Mouse (Mus musculus) ES-E14 (cell line): ENCODE measurements around the gene Phykpl.

ENCODE experiments used
- HCFC1 ChIP-seq: IDR thresholded peaks from 2 replicates; pipeline ENCODE4 v1.6.1; 2012; ENCODE audit warnings: low read length, inconsistent platforms, borderline replicate concordance; ENCODE audit not compliant: insufficient read depth
- MAFK ChIP-seq: IDR thresholded peaks from 2 replicates; pipeline ENCODE4 v1.6.1; 2014; ENCODE audit warnings: mild to moderate bottlenecking, low read depth, low read length, inconsistent platforms; ENCODE audit not compliant: insufficient read depth
- ZC3H11A ChIP-seq: IDR thresholded peaks from 2 replicates; pipeline ENCODE4 v1.6.1; 2012; ENCODE audit warnings: low read depth, mild to moderate bottlenecking, inconsistent platforms, low read length, borderline replicate concordance

DNA sequence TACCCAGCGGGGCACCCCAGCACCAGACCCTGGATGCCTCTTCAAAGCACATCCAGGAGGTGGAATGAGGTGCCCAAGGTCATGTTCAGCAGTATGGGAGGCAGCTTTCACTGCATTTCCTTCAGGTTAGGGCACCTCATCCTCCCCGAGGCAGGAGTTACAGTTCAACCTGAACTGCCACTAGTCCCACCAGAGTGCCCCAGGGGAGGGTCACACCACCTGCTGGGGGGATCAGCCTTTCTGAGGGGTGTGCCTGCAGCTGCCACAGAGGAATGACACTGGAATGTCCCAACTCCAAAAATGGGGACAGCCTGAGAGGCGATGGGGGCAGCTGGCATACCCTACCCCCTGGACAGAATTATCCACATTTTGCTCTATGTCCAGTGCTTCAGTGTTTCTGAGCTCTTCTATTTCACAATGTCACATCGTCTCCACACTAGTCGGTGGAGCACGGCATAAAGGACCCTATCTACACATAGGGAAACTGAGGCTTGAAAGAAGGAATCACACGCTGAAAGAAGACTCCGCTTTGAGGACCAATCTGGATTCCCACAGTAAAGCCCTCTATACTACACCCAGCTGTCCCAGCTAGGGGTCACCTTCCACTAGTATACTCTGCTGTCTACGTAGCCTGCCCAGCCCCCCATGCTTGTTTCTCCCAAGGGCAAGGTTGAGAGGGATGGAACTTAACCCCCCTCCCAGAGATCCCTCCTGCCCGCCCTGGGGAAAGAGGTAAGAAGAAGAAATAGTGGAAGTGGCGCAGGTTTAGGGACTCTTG, 64.7 kb downstream of the Phykpl start:
- no peak for TF ChIP-seq HCFC1
- TF ChIP-seq MAFK: no peak
- TF ChIP-seq ZC3H11A: no peak
